Mouse (Mus musculus): ENCODE measurements around the gene Cxadr.
"Not testable (repeated sequence)": the region's sequence is repeated elsewhere in the genome, so short reads cannot be mapped to it uniquely, and the experiment has no call there.

Gene Cxadr

GRCm38 (mm10) chr16:78361466-78361865, 60.2 kb downstream of the Cxadr start:
- no peak for DNase-seq (ENCODE audit: low spot score in 2 of 2)

GRCm38 (mm10) chr16:78364554-78364953, 63.3 kb downstream of the Cxadr start:
- not testable (repeated sequence) for DNase-seq (ENCODE audit: low spot score in 2 of 2)

GRCm38 (mm10) chr16:78371491-78372046, 70.3 kb downstream of the Cxadr start:
- no peak for DNase-seq (ENCODE audit: low spot score in 2 of 2)

GRCm38 (mm10) chr16:78372786-78373185, 71.5 kb downstream of the Cxadr start:
- DNase-seq (ENCODE audit: low spot score in 2 of 2), result no peak

- peak in 1 of 2 experiments; percentile 5 for DNase-seq (ENCODE audit: low spot score in 2 of 2)
Measured at GRCm38 (mm10) chr16:78373743-78374142, 72.5 kb downstream of the Cxadr start.

- DNase-seq (ENCODE audit: low spot score in 2 of 2), result peak; percentile 3 to 19
Measured at GRCm38 (mm10) chr16:78375222-78375621, 73.9 kb downstream of the Cxadr start.

GRCm38 (mm10) chr16:78375821-78376691, 74.8 kb downstream of the Cxadr start:
- peak; percentile 48 to 57 for DNase-seq (ENCODE audit: low spot score in 2 of 2)

GRCm38 (mm10) chr16:78376745-78377570, 75.7 kb downstream of the Cxadr start, which contains the start of gene Btg3:
Gene Btg3, minus strand, starts transcription at chr16:78377192.
- peak; percentile 87 to 89 for DNase-seq (ENCODE audit: low spot score in 2 of 2)

- no peak for DNase-seq (ENCODE audit: low spot score in 2 of 2)
Measured at GRCm38 (mm10) chr16:78378493-78378892, 77.2 kb downstream of the Cxadr start.

- no peak for DNase-seq (ENCODE audit: low spot score in 2 of 2)
Measured at GRCm38 (mm10) chr16:78389122-78389521, 87.8 kb downstream of the Cxadr start.

- no peak for DNase-seq (ENCODE audit: low spot score in 2 of 2)
Measured at GRCm38 (mm10) chr16:78389986-78390385, 88.7 kb downstream of the Cxadr start.

- DNase-seq (ENCODE audit: low spot score in 2 of 2), result no peak
Measured at GRCm38 (mm10) chr16:78391354-78391753, 90.1 kb downstream of the Cxadr start.

- DNase-seq (ENCODE audit: low spot score in 2 of 2), result no peak
Measured at GRCm38 (mm10) chr16:78398734-78399133, 97.4 kb downstream of the Cxadr start.

GRCm38 (mm10) chr16:78399423-78399822, 98.1 kb downstream of the Cxadr start:
- DNase-seq (ENCODE audit: low spot score in 2 of 2), result no peak

- no peak for DNase-seq (ENCODE audit: low spot score in 2 of 2)
Measured at GRCm38 (mm10) chr16:78402316-78402715, 101.0 kb downstream of the Cxadr start.

- DNase-seq (ENCODE audit: low spot score in 2 of 2), result no peak
Measured at GRCm38 (mm10) chr16:78406657-78407056, 105.4 kb downstream of the Cxadr start.

- DNase-seq (ENCODE audit: low spot score in 2 of 2), result no peak
Measured at GRCm38 (mm10) chr16:78407855-78408254, 106.6 kb downstream of the Cxadr start.

All from spleen, postnatal 36 days (tissue).